Mouse (Mus musculus): Measurements from ENCODE around the gene Vps54.

DNA sequence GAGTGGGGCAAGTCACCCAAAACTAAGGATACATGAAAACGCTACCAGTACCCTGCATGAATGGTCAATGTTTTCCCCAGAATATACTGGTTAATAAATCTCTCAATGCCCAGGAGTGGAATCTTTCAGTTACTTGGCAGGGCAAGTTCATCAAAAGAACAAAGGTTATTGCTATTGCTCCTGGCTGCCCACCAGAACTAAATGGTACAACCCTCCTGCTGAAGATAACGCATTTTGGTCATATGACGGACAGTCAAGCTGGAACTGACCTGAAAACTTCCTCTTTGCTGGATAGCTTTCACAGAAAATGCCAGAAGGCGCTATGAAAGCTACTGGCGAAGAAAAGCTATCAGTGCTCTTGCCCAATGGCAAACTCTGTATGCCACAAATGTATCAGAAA lies 86.7 kb downstream of the Vps54 start:
- no peak for TF ChIP-seq CTCF (IDR thresholded peaks at IDR 0.05; ENCODE audit: extremely low read depth, insufficient read depth, low read length)
- TF ChIP-seq POLR2A (IDR thresholded peaks at IDR 0.05; ENCODE audit: extremely low read depth, insufficient read depth, low read length) = no peak
